ENCODE assay signal across 12 mouse cellular contexts in the genomic region with DNA sequence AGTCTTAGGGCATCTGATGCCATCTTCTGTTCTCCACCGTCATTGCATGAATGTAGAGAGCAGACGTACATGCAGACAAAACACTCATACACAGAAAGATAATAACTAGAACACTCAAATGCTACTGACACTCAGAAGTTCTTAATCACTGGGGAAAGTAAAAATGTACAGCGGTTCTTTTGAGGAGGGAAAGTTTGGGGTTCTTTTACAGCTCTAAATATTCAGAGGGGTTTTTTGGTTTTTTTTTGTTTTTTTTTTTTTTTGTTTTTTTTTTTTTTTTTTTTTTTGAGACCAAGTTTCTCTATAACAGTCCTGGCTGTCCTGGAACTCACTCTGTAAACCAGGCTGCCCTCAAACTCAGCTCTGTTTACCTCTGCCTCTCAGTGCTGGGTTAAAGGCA. TPM values are rescaled to one million over a fixed set of nuclear protein-coding genes. Genes with fewer than 3 reads are reported as not detected.
A peak's percentile ranks its signal among the peaks of the same experiment; 100 is the strongest.
DNase-seq lines count a peak whose midpoint lies in the region; ATAC-seq and TF ChIP-seq lines count a peak whose summit lies in the region.
"Had no signal": no experiment of that assay in that cellular context is flagged by ENCODE, and none has a peak within 500 bp of the region (broad histone marks: within the 10 kb centered on the region; RNA-seq: fewer than 3 reads in every experiment).

No protein-coding gene starts in this region.

- in situ Hi-C loops in ES-E14 (cut with MboI; ENCODE audit: low sequenced_read_pairs in 2 of 2, unreplicated experiment in 2 of 2): no loop called here

- no peak overlapping the region for H3K27ac ChIP-seq in kidney, embryonic 15.5 days
- no peak overlapping the region for H3K27ac ChIP-seq in ES-E14 (ENCODE audit: insufficient read depth, low read depth, low read length, poor library complexity, severe bottlenecking)
- H3K27ac ChIP-seq in embryonic fibroblast, embryonic 13.5 days (ENCODE audit: insufficient read depth, low read length): no peak overlapping the region
- no peak overlapping the region for H3K27ac ChIP-seq in midbrain, embryonic 14.5 days (replicated peaks; ENCODE audit: low read depth, low read length)

- no peak for ATAC-seq in kidney, embryonic 15.5 days (replicated peaks; ENCODE audit: low FRiP score)
- ATAC-seq in midbrain, embryonic 14.5 days (ENCODE audit: low FRiP score, low TSS enrichment): no peak

- no peak for TF ChIP-seq POLR2A in embryonic fibroblast, embryonic 13.5 days (IDR thresholded peaks at IDR 0.05; ENCODE audit: low read depth, low read length)

- H3K27me3 ChIP-seq in kidney, embryonic 15.5 days: no peaks in the 10 kb centered on the region
- H3K27me3 ChIP-seq in midbrain, embryonic 14.5 days (ENCODE audit: control insufficient read depth, insufficient read depth, low read length): no peaks in the 10 kb centered on the region
- H3K27me3 ChIP-seq: megakaryocyte, embryonic 14.5 days had no signal

- no peak for TF ChIP-seq CTCF in embryonic fibroblast, embryonic 13.5 days (IDR thresholded peaks at IDR 0.05; ENCODE audit: borderline replicate concordance, insufficient read depth, low read length)

- H3K9ac ChIP-seq in kidney, embryonic 15.5 days: no peak overlapping the region
- no peak overlapping the region for H3K9ac ChIP-seq in ES-E14 (ENCODE audit: insufficient read depth, low read depth, low read length, poor library complexity, severe bottlenecking)
- no peak overlapping the region for H3K9ac ChIP-seq in midbrain, embryonic 14.5 days (replicated peaks; ENCODE audit: low read length)

- no peaks in the 10 kb centered on the region for H3K9me3 ChIP-seq in kidney, embryonic 15.5 days (replicated peaks)
- H3K9me3 ChIP-seq in ES-E14 (ENCODE audit: control insufficient read depth, insufficient read depth, low read depth, low read length): no peaks in the 10 kb centered on the region
- H3K9me3 ChIP-seq in midbrain, embryonic 14.5 days (ENCODE audit: control insufficient read depth, low read length): no peaks in the 10 kb centered on the region
- H3K9me3 ChIP-seq: megakaryocyte, embryonic 14.5 days had no signal

- H3K4me1 ChIP-seq in kidney, embryonic 15.5 days: peaks cover 44% of the 10 kb centered on the region
- peaks cover 0 to 8% of the 10 kb centered on the region in 2 experiments; a peak in 1 of 4 replicates for H3K4me1 ChIP-seq in ES-E14 (ENCODE audit: control insufficient read depth in 2 of 2, insufficient read depth in 2 of 2, low read length in 2 of 2, poor library complexity in 1 of 2)
- no peaks in the 10 kb centered on the region; the same call in 1 of the 2 replicates for H3K4me1 ChIP-seq in embryonic fibroblast, embryonic 13.5 days (ENCODE audit: control insufficient read depth, insufficient read depth, low read length)
- H3K4me1 ChIP-seq in midbrain, embryonic 14.5 days (ENCODE audit: control insufficient read depth, insufficient read depth, low read length): peaks cover 16% of the 10 kb centered on the region

- H3K36me3 ChIP-seq in kidney, embryonic 15.5 days: peaks cover 56% of the 10 kb centered on the region
- H3K36me3 ChIP-seq in ES-E14 (ENCODE audit: control insufficient read depth, insufficient read depth, low read length, poor library complexity, severe bottlenecking): peaks cover 35% of the 10 kb centered on the region
- H3K36me3 ChIP-seq in midbrain, embryonic 14.5 days (ENCODE audit: control insufficient read depth, insufficient read depth, low read length): peaks cover 48% of the 10 kb centered on the region

- peak overlapping the region; percentile 99; the same call in 1 of the 2 replicates for H3K4me3 ChIP-seq in kidney, embryonic 15.5 days (replicated peaks)
- no peak overlapping the region for H3K4me3 ChIP-seq in ES-E14 (ENCODE audit: insufficient read depth in 1 of 2, low read depth in 1 of 2, low read length in 2 of 2, poor library complexity in 1 of 2, severe bottlenecking in 1 of 2)
- H3K4me3 ChIP-seq in embryonic fibroblast, embryonic 13.5 days (ENCODE audit: insufficient read depth, low read length): peak overlapping the region; percentile 61; the same call in 1 of the 2 replicates
- H3K4me3 ChIP-seq in midbrain, embryonic 14.5 days (replicated peaks; ENCODE audit: low read depth, low read length): 0 out of 2 replicates have a peak overlapping the region, but pooled peaks have one; percentile 9

- no peak for DNase-seq in kidney, postnatal 10 days
- no peak for DNase-seq in ES-E14 (ENCODE audit: low read depth, low spot score)
- DNase-seq in midbrain, embryonic 14.5 days: no peak
- DNase-seq in left cerebral cortex, adult 11 months (ENCODE audit: low spot score): no peak
- DNase-seq in right cerebral cortex, postnatal 4 days: no peak
- no peak for DNase-seq in Muller cell, postnatal 12 days (ENCODE audit: inconsistent ontology term)
- DNase-seq: gastrocnemius, postnatal 10 days; kidney, adult 9 months; right cerebral cortex, adult 18-20 months had no signal

- peak overlapping the region; percentile 79 for H3K4me2 ChIP-seq in kidney, embryonic 15.5 days
- H3K4me2 ChIP-seq in midbrain, embryonic 14.5 days (ENCODE audit: low read length): peak overlapping the region; percentile 97; the same call in 1 of the 2 replicates

- WGBS in kidney, embryonic 15.5 days: 91% methylated on average over 3 of the region's 3 CpGs
- 90% methylated on average over 3 of the region's 3 CpGs for WGBS in midbrain, embryonic 14.5 days

TF ChIP-seq in ES-E14, 5 proteins besides CTCF, POLR2A, EP300 and RAD21:
- TF ChIP-seq ZNF384 (IDR thresholded peaks at IDR 0.05; ENCODE audit: low read depth, low read length): peak; percentile 46; the same call in 1 of the 2 replicates
- no peak for TF ChIP-seq ZC3H11A (IDR thresholded peaks at IDR 0.05; ENCODE audit: borderline replicate concordance, low read depth, low read length)

RNA-seq across cellular contexts. Expression of gene Mlf2, which starts 1.9 kb away (rescaled TPM):
- polyA plus RNA-seq in kidney, embryonic 15.5 days (2015; fragmentation: Nextera tagmentation; extraction: Ambion mirVana): 357 and 385 TPM in 2 replicates
- 179 and 196 TPM in 2 replicates for total RNA-seq in ES-E14 (2012; rRNA removed)
- polyA plus RNA-seq in embryonic fibroblast, embryonic 13.5 days (2011; ENCODE audit: insufficient read length, low read depth, missing spikeins): 250 and 255 TPM in 2 replicates
- polyA plus RNA-seq in midbrain, embryonic 14.5 days (2014; fragmentation: Nextera tagmentation; extraction: Ambion mirVana): 535 and 570 TPM in 2 replicates

RNA-seq across cellular contexts. Expression of gene Ptms, which starts 13.2 kb away (rescaled TPM):
- polyA plus RNA-seq in kidney, embryonic 15.5 days (2015; fragmentation: Nextera tagmentation; extraction: Ambion mirVana): 320 TPM in 2 replicates
- 66.7 and 67.4 TPM in 2 replicates for total RNA-seq in ES-E14 (2012; rRNA removed)
- polyA plus RNA-seq in embryonic fibroblast, embryonic 13.5 days (2011; ENCODE audit: insufficient read length, low read depth, missing spikeins): 602 and 622 TPM in 2 replicates
- 749 and 823 TPM in 2 replicates for polyA plus RNA-seq in midbrain, embryonic 14.5 days (2014; fragmentation: Nextera tagmentation; extraction: Ambion mirVana)

RNA-seq across cellular contexts. Expression of gene Lag3, which starts 21.6 kb away (rescaled TPM):
- 1.7 and 1.8 TPM in 2 replicates for polyA plus RNA-seq in kidney, embryonic 15.5 days (2015; fragmentation: Nextera tagmentation; extraction: Ambion mirVana)
- 1.0 and 1.2 TPM in 2 replicates for total RNA-seq in ES-E14 (2012; rRNA removed)
- polyA plus RNA-seq in embryonic fibroblast, embryonic 13.5 days (2011; ENCODE audit: insufficient read length, low read depth, missing spikeins): 1.2 TPM in 2 replicates
- polyA plus RNA-seq in midbrain, embryonic 14.5 days (2014; fragmentation: Nextera tagmentation; extraction: Ambion mirVana): 3.3 and 3.5 TPM in 2 replicates

RNA-seq across cellular contexts. Expression of gene Cops7a, which starts 32.2 kb away (rescaled TPM):
- 163 and 164 TPM in 2 replicates for polyA plus RNA-seq in kidney, embryonic 15.5 days (2015; fragmentation: Nextera tagmentation; extraction: Ambion mirVana)
- total RNA-seq in ES-E14 (2012; rRNA removed): 138 and 141 TPM in 2 replicates
- 77.4 and 94.3 TPM in 2 replicates for polyA plus RNA-seq in embryonic fibroblast, embryonic 13.5 days (2011; ENCODE audit: insufficient read length, low read depth, missing spikeins)
- 85.6 and 85.9 TPM in 2 replicates for polyA plus RNA-seq in midbrain, embryonic 14.5 days (2014; fragmentation: Nextera tagmentation; extraction: Ambion mirVana)

RNA-seq across cellular contexts. Expression of gene Cd4, which starts 45.1 kb away (rescaled TPM):
- 0.06 and 0.26 TPM in 2 replicates for polyA plus RNA-seq in kidney, embryonic 15.5 days (2015; fragmentation: Nextera tagmentation; extraction: Ambion mirVana)
- total RNA-seq in ES-E14 (2012; rRNA removed): 0.37 and 0.49 TPM in 2 replicates
- not detected in 2 replicates for polyA plus RNA-seq in embryonic fibroblast, embryonic 13.5 days (2011; ENCODE audit: insufficient read length, low read depth, missing spikeins)
- 0.11 and 0.27 TPM in 2 replicates for polyA plus RNA-seq in midbrain, embryonic 14.5 days (2014; fragmentation: Nextera tagmentation; extraction: Ambion mirVana)

Comparison
In these comparisons a context has a peak if more than half of its experiments do, and no peak if none do; other contexts are left out.
1. H3K4me3 ChIP-seq: peak in kidney, embryonic 15.5 days (single experiment), embryonic fibroblast, embryonic 13.5 days (single experiment) and midbrain, embryonic 14.5 days (single experiment); none in ES-E14 (0 of 2).